Mouse (Mus musculus) embryonic facial prominence, embryonic 14.5 days (tissue): ENCODE data around the gene Slc1a7. TPM values are rescaled to one million over a fixed set of nuclear protein-coding genes. Genes with fewer than 3 reads are reported as not detected.
A peak's percentile ranks its signal among the peaks of the same experiment; 100 is the strongest.

Experiments
- ATAC-seq: fragments of 200-750 bp; cut with Nextera tagmentation; 2 replicates; pipeline ENCODE4 v1.8.0; 2017; ENCODE audit warnings: low read depth, moderate number of reproducible peaks, moderate TSS enrichment
- DNase-seq: peaks from one replicate; pipeline ENCODE4 v3.0.0-alpha.2; 2015; ENCODE audit warnings: low spot score
- H3K27ac ChIP-seq: fragments of 300-500 bp; sonication (generic); replicated peaks from 2 replicates; pipeline ENCODE4 v1.5.1; 2014; ENCODE audit warnings: low read depth, mild to moderate bottlenecking, low read length, moderate library complexity
- H3K27me3 ChIP-seq: fragments of 300-500 bp; sonication (generic); replicated peaks from 2 replicates; pipeline ENCODE4 v1.6.1; 2014; ENCODE audit warnings: low read length; ENCODE audit not compliant: control insufficient read depth, insufficient read depth
- H3K36me3 ChIP-seq: fragments of 300-500 bp; sonication (generic); 2 replicates; pipeline ENCODE4 v1.6.1; 2014; ENCODE audit warnings: low read length, mixed read lengths; ENCODE audit not compliant: control insufficient read depth, insufficient read depth
- H3K4me1 ChIP-seq: fragments of 300-500 bp; sonication (generic); 2 replicates; pipeline ENCODE4 v1.6.1; 2014; ENCODE audit warnings: antibody characterized with exemption, low read length; ENCODE audit not compliant: control insufficient read depth, insufficient read depth
- H3K4me2 ChIP-seq: fragments of 300-500 bp; sonication (generic); 2 replicates; pipeline ENCODE4 v1.6.1; 2014; ENCODE audit warnings: low read depth, mild to moderate bottlenecking, low read length, moderate library complexity, mixed read lengths
- H3K4me3 ChIP-seq: fragments of 300-500 bp; sonication (generic); 2 replicates; pipeline ENCODE4 v1.5.1; 2014; ENCODE audit warnings: low read depth, mild to moderate bottlenecking, low read length
- H3K9ac ChIP-seq: fragments of 300-500 bp; sonication (generic); 2 replicates; pipeline ENCODE4 v1.6.1; 2014; ENCODE audit warnings: low read depth, mild to moderate bottlenecking, low read length, moderate library complexity, mixed read lengths
- H3K9me3 ChIP-seq: fragments of 300-500 bp; sonication (generic); 2 replicates; pipeline ENCODE4 v1.6.1; 2016; ENCODE audit warnings: low read length; ENCODE audit not compliant: control insufficient read depth
- WGBS: fragments of 180-500 bp; shearing (Covaris S2); extraction: QIAGEN DNeasy Blood & Tissue Kit; methylation state at CpG from one replicate; pipeline ENCODE4 v1.1.7; 2014; 5-methylcytosine and 5-hydroxymethylcytosine counted together
- polyA plus RNA-seq: library from polyadenylated mRNA; unstranded; fragments of >200 nt; fragmentation: Nextera tagmentation; extraction: Ambion mirVana; gene quantifications from 2 replicates; pipeline ENCODE4 v1.2.1, GENCODE M21; 2014

Slc1a7 gene
- polyA plus RNA-seq, 1 experiment from 2014 or later, result not detected

DNA sequence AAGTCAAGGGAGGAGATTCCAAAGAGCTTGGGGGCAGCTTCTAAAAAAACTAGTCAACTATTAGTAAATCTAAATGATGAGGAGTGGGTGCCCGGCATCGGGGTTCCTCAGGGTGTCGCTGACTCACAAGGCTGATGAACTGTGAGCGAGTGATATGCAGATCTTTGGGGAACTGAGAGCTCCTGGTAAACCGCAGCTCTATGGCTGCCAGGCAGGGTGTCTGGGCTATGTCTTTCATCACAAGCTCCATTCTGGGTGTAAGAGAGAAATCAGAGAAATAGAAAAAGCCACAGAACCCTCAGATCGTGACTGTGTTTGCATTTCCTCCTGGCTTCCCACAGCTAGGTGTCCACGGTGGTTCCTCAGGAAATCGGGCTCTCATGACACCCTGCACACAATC, 20.8 kb downstream of the Slc1a7 start:
- DNase-seq (no peak), ATAC-seq (no peak)
- Histone ChIP-seq H3K36me3 (no peaks in the 10 kb centered on the region), H3K9me3 (no peaks in the 10 kb centered on the region), H3K4me1 (peaks cover 14% of the 10 kb centered on the region), H3K27ac (no peak overlapping the region), H3K4me2 (no peak overlapping the region), H3K9ac (no peak overlapping the region), H3K27me3 (no peaks in the 10 kb centered on the region; the same call in 1 of the 2 replicates), H3K4me3 (no peak overlapping the region)
- 56% methylated on average over 8 of the region's 8 CpGs for WGBS

- 66% methylated on average over 5 of the region's 5 CpGs for WGBS
- Histone ChIP-seq H3K27me3 (no peaks in the 10 kb centered on the region; the same call in 1 of the 2 replicates), H3K4me3 (no peak overlapping the region), H3K9ac (no peak overlapping the region), H3K9me3 (0 out of 2 replicates have a peak, but pooled peaks cover 3% of the 10 kb centered on the region), H3K36me3 (no peaks in the 10 kb centered on the region), H3K4me2 (no peak overlapping the region), H3K27ac (no peak overlapping the region), H3K4me1 (0 out of 2 replicates have a peak, but pooled peaks cover 4% of the 10 kb centered on the region)
- ATAC-seq (no peak), DNase-seq (no peak)
Observed at GRCm38 (mm10) chr4:107990818-107991217, 22.7 kb downstream of the Slc1a7 start.

- ATAC-seq (peak; percentile 22; the same call in 1 of the 2 replicates), DNase-seq (no peak)
- Histone ChIP-seq H3K27me3 (no peaks in the 10 kb centered on the region; the same call in 1 of the 2 replicates), H3K4me3 (no peak overlapping the region), H3K4me1 (0 out of 2 replicates have a peak, but pooled peaks cover 9% of the 10 kb centered on the region), H3K9ac (no peak overlapping the region), H3K9me3 (0 out of 2 replicates have a peak, but pooled peaks cover 3% of the 10 kb centered on the region), H3K4me2 (no peak overlapping the region), H3K36me3 (no peaks in the 10 kb centered on the region), H3K27ac (no peak overlapping the region)
- 16% methylated on average over 6 of the region's 6 CpGs for WGBS
Observed at GRCm38 (mm10) chr4:107991879-107992278, 23.7 kb downstream of the Slc1a7 start.

GRCm38 (mm10) chr4:107995011-107995410, 26.9 kb downstream of the Slc1a7 start:
- WGBS, result 89% methylated on average over 6 of the region's 6 CpGs
- Histone ChIP-seq H3K4me3 (no peak overlapping the region), H3K9me3 (0 out of 2 replicates have a peak, but pooled peaks cover 3% of the 10 kb centered on the region), H3K27me3 (no peaks in the 10 kb centered on the region; the same call in 1 of the 2 replicates), H3K27ac (no peak overlapping the region), H3K9ac (no peak overlapping the region), H3K36me3 (no peaks in the 10 kb centered on the region), H3K4me1 (peaks cover 13% of the 10 kb centered on the region; the same call in 1 of the 2 replicates), H3K4me2 (no peak overlapping the region)
- DNase-seq (no peak), ATAC-seq (no peak)

DNA sequence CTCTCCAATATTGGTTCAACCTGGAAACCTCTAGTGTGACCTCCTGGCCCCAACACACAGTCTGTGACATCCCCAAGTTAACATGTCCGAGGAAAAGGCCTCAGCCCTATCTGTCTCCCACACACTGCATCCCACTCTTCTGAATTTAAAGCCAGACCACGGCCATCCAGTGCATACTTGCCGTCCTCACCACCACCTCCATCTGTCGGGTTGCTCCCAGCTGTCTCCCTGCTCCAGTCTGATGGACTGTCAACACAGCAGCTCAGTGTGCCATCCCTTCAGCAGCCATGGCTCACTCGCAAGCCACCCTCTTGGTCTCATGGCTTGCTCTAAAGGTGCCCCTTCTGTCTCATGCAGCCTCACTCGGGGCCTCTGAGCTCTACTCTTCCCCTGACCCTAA, 27.6 kb downstream of the Slc1a7 start:
- H3K9ac ChIP-seq, result no peak overlapping the region
- peak overlapping the region; percentile 69 for H3K27ac ChIP-seq
- no peaks in the 10 kb centered on the region; the same call in 1 of the 2 replicates for H3K27me3 ChIP-seq
- no peak overlapping the region for H3K4me3 ChIP-seq
- H3K36me3 ChIP-seq, result no peaks in the 10 kb centered on the region
- peaks cover 13% of the 10 kb centered on the region; the same call in 1 of the 2 replicates for H3K4me1 ChIP-seq
- no peak for DNase-seq
- 0 out of 2 replicates have a peak, but pooled peaks cover 3% of the 10 kb centered on the region for H3K9me3 ChIP-seq
- H3K4me2 ChIP-seq, result no peak overlapping the region
- ATAC-seq, result no peak
- 83% methylated on average over 6 of the region's 6 CpGs for WGBS

DNA sequence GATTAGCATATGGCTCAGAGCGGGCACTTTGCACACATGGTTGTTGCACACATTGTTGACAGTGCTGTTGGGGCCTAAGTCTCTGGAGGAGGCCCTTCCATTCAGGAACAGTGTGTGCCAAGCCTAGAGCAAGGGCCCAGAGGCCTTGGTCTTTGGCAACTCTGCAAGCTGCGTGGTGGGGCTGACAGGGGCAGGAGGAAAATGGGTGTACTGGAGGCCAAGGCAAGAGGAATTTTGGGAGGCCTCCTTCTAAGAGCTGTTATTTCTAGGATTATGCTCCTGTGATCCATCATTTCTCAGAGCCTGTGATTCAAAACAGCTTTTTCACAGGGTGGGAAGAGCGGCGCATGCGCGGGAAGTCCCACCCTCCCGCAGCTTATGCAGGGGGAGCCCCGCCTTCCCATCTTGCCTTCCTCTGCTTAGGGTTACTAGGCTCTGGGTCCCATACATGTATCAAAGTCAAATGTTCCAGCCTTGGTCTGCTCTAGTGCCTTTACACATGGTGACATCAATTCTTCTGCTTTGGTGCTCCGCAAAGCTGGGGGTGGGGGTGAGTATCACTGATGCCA, 28.4 kb downstream of the Slc1a7 start:
- 67% methylated on average over 9 of the region's 9 CpGs for WGBS
- H3K27me3 ChIP-seq, result no peaks in the 10 kb centered on the region; the same call in 1 of the 2 replicates
- 0 out of 2 replicates have a peak, but pooled peaks cover 3% of the 10 kb centered on the region for H3K9me3 ChIP-seq
- H3K27ac ChIP-seq, result peak overlapping the region; percentile 69
- DNase-seq (peak; percentile 65), ATAC-seq (peak; percentile 37; the same call in 1 of the 2 replicates)
- no peaks in the 10 kb centered on the region for H3K36me3 ChIP-seq
- no peak overlapping the region for H3K4me3 ChIP-seq
- no peak overlapping the region for H3K4me2 ChIP-seq
- H3K9ac ChIP-seq, result no peak overlapping the region
- peaks cover 13% of the 10 kb centered on the region; the same call in 1 of the 2 replicates for H3K4me1 ChIP-seq

DNA sequence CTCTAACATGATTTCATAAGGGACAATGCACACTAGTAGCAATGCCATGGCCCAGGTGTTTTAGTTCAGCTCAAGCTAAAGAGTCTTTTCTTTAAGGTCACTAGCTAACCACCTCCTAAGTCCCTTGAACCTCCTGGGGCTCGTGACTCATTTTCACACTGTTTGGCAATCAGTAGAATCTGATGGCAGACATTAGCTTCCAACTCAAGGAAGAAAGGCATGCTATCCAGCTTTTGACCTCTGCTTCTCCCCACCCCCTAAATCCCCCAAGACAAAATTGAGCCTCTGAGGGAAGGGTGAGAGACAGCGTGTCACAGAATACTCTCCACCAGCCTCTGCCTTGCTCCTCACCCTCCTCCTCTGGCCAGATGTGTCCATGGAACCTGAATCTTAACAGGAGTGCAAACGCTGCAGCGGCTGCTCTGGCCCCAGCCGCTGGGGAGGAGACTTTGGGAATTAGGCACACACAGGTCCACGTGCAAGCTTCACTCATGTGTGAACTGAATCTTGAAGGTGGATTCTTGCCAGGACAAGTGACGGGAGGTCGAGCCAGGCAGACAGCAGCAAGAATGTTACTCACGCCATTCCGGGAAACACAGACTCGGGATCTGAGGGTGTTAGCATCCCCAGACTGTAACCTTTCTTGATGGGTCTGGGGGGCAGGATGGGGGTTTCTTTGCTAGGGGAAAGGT, 30.7 kb downstream of the Slc1a7 start:
- Histone ChIP-seq H3K27ac (no peak overlapping the region), H3K9ac (no peak overlapping the region), H3K9me3 (0 out of 2 replicates have a peak, but pooled peaks cover 3% of the 10 kb centered on the region), H3K4me2 (no peak overlapping the region), H3K27me3 (no peaks in the 10 kb centered on the region), H3K4me3 (no peak overlapping the region), H3K4me1 (peaks cover 13% of the 10 kb centered on the region; the same call in 1 of the 2 replicates), H3K36me3 (no peaks in the 10 kb centered on the region)
- no peak for ATAC-seq
- 23% methylated on average over 11 of the region's 11 CpGs for WGBS
- peak; percentile 56 for DNase-seq

DNA sequence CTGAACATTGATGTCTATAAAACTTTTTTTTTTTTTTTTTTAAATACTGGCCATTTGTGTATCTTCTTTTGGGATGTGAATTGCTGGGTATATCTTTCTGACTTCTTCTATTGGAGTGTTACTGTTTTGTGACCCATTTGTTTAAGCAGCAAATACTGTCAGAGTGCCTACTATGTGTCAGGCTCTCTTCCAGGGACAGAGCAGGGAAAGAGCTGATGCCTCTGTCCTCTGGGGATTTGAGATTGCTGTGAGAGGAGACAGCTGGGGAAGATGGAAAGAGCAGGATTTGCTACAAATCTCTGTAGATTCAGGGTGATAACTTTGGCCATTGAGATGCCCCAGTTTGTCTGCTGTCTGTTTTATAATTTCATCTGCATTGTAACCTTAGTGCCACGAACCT, 31.2 kb downstream of the Slc1a7 start:
- DNase-seq (no peak), ATAC-seq (no peak)
- H3K27me3 ChIP-seq, result no peaks in the 10 kb centered on the region
- H3K9me3 ChIP-seq, result 0 out of 2 replicates have a peak, but pooled peaks cover 3% of the 10 kb centered on the region
- no peak overlapping the region for H3K9ac ChIP-seq
- no peak overlapping the region for H3K4me2 ChIP-seq
- H3K4me3 ChIP-seq, result no peak overlapping the region
- H3K27ac ChIP-seq, result no peak overlapping the region
- no peaks in the 10 kb centered on the region for H3K36me3 ChIP-seq
- H3K4me1 ChIP-seq, result peaks cover 13% of the 10 kb centered on the region; the same call in 1 of the 2 replicates
- WGBS, result 76% methylated on average over 1 of the region's 1 CpGs
